Mouse (Mus musculus): ENCODE measurements at regions not wholly inside any gene's neighbourhood (a gene's known extent, or its start where the extent isn't known, plus 50 kb on each side); places are given as distances from the start of the nearest gene placed in this dataset.

- no peak for TF ChIP-seq CTCF (IDR thresholded peaks at IDR 0.05; ENCODE audit: control insufficient read depth, insufficient read depth, low read length)
- no peak for TF ChIP-seq POLR2A (IDR thresholded peaks at IDR 0.05; ENCODE audit: borderline replicate concordance, control insufficient read depth, low read depth, low read length)
These were observed 227.6 kb upstream of the Acvr2a start for GRCm38 (mm10) chr2:48586162-48586830.
